Mouse (Mus musculus) kidney, embryonic 16.5 days (tissue): Measurements from ENCODE around the gene Egflam. TPM values are rescaled to one million over a fixed set of nuclear protein-coding genes. Genes with fewer than 3 reads are reported as not detected.

Source experiments
- ATAC-seq: fragments of 200-750 bp; cut with Nextera tagmentation; 2 replicates; pipeline ENCODE4 v1.8.0; 2017; ENCODE audit warnings: moderate TSS enrichment; ENCODE audit not compliant: low FRiP score, low TSS enrichment
- H3K27ac ChIP-seq: fragments of 300-500 bp; sonication (generic); 2 replicates; pipeline ENCODE4 v1.5.1; 2014; ENCODE audit warnings: low read length
- H3K27me3 ChIP-seq: fragments of 300-500 bp; sonication (generic); 2 replicates; pipeline ENCODE4 v1.6.1; 2014; ENCODE audit warnings: low read length, control low read depth, mixed read lengths; ENCODE audit not compliant: insufficient read depth
- H3K36me3 ChIP-seq: fragments of 300-500 bp; sonication (generic); 2 replicates; pipeline ENCODE4 v1.6.1; 2014; ENCODE audit warnings: low read length, control low read depth, mixed read lengths; ENCODE audit not compliant: insufficient read depth
- H3K4me1 ChIP-seq: fragments of 300-500 bp; sonication (generic); 2 replicates; pipeline ENCODE4 v1.6.1; 2014; ENCODE audit warnings: low read length, control low read depth, mixed read lengths; ENCODE audit not compliant: insufficient read depth
- H3K4me2 ChIP-seq: fragments of 300-500 bp; sonication (generic); replicated peaks from 2 replicates; pipeline ENCODE4 v1.6.1; 2014; ENCODE audit warnings: low read depth, low read length
- H3K4me3 ChIP-seq: fragments of 300-500 bp; sonication (generic); 2 replicates; pipeline ENCODE4 v1.5.1; 2014; ENCODE audit warnings: mild to moderate bottlenecking, low read length
- H3K9ac ChIP-seq: fragments of 300-500 bp; sonication (generic); replicated peaks from 2 replicates; pipeline ENCODE4 v1.6.1; 2014; ENCODE audit warnings: low read length
- H3K9me3 ChIP-seq: fragments of 300-500 bp; sonication (generic); 2 replicates; pipeline ENCODE4 v1.6.1; 2016; ENCODE audit warnings: low read length, control low read depth
- WGBS: fragments of 180-500 bp; shearing (Covaris S2); extraction: QIAGEN DNeasy Blood & Tissue Kit; methylation state at CpG from one replicate; pipeline ENCODE4 v1.1.7; 2014; 5-methylcytosine and 5-hydroxymethylcytosine counted together
- polyA plus RNA-seq: library from polyadenylated mRNA; unstranded; fragments of >200 nt; fragmentation: Nextera tagmentation; extraction: Ambion mirVana; gene quantifications from 2 replicates; pipeline ENCODE4 v1.2.1, GENCODE M21; 2015

Egflam gene
- polyA plus RNA-seq, 1 experiment from 2014 or later: 26.1 TPM

DNA sequence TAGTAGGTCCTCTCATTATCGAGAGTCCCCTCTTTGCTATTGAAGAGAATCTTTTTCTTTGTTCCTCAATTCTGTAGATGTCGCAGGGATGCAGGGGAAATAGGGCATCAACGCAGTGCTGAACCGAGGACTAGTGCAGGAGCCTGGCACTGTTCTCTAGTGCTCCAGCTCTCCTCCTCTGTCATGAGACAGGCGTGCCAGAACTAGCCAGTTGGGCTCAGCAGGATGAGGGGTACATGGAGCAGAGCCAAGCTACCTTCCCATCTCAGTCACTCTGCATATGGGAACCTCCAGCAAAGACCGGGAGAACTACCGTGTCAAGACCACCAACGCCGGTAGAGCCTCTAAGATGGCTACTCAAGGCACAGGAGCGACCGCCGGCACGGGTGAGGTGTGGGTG is 193.3 kb downstream of the Egflam start:
- Histone ChIP-seq H3K27me3 (no peaks in the 10 kb centered on the region), H3K9ac (no peak overlapping the region), H3K4me2 (no peak overlapping the region), H3K4me3 (no peak overlapping the region), H3K4me1 (peaks cover 24% of the 10 kb centered on the region), H3K27ac (no peak overlapping the region), H3K36me3 (no peaks in the 10 kb centered on the region), H3K9me3 (no peaks in the 10 kb centered on the region)
- 75% methylated on average over 13 of the region's 13 CpGs for WGBS
- ATAC-seq: no peak

- Histone ChIP-seq H3K4me3 (no peak overlapping the region), H3K4me1 (peaks cover 26% of the 10 kb centered on the region), H3K9me3 (no peaks in the 10 kb centered on the region), H3K36me3 (no peaks in the 10 kb centered on the region), H3K9ac (no peak overlapping the region), H3K4me2 (no peak overlapping the region), H3K27ac (peak overlapping the region; percentile 84), H3K27me3 (no peaks in the 10 kb centered on the region)
- 33% methylated on average over 8 of the region's 9 CpGs for WGBS
- ATAC-seq: peak; percentile 67
Measured at GRCm38 (mm10) chr15:7203606-7204330, 194.4 kb downstream of the Egflam start.

DNA sequence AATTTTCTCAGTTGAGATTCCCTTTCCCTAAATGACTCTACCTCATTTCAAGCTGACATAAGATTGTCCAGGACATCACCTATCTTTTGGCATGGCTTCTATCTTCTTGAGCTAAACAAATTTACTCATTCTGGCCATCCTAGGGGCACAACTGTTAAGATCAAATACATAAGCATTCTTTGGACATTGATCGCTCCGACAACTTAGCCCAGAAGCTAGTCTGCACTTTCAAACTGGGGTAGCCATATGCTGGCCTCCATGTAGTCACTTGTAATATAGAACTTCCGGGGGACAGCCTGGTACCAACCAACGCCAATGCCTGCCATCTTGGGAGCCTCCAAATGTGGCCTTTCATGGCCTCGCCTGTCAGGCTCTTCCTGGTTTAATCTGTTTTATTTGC is 195.2 kb downstream of the Egflam start:
- Histone ChIP-seq H3K4me3 (no peak overlapping the region), H3K4me2 (no peak overlapping the region), H3K27ac (no peak overlapping the region; the same call in 1 of the 2 replicates), H3K4me1 (peaks cover 27% of the 10 kb centered on the region), H3K36me3 (no peaks in the 10 kb centered on the region), H3K9me3 (no peaks in the 10 kb centered on the region), H3K27me3 (no peaks in the 10 kb centered on the region), H3K9ac (no peak overlapping the region)
- 93% methylated on average over 5 of the region's 5 CpGs for WGBS
- ATAC-seq: no peak

DNA sequence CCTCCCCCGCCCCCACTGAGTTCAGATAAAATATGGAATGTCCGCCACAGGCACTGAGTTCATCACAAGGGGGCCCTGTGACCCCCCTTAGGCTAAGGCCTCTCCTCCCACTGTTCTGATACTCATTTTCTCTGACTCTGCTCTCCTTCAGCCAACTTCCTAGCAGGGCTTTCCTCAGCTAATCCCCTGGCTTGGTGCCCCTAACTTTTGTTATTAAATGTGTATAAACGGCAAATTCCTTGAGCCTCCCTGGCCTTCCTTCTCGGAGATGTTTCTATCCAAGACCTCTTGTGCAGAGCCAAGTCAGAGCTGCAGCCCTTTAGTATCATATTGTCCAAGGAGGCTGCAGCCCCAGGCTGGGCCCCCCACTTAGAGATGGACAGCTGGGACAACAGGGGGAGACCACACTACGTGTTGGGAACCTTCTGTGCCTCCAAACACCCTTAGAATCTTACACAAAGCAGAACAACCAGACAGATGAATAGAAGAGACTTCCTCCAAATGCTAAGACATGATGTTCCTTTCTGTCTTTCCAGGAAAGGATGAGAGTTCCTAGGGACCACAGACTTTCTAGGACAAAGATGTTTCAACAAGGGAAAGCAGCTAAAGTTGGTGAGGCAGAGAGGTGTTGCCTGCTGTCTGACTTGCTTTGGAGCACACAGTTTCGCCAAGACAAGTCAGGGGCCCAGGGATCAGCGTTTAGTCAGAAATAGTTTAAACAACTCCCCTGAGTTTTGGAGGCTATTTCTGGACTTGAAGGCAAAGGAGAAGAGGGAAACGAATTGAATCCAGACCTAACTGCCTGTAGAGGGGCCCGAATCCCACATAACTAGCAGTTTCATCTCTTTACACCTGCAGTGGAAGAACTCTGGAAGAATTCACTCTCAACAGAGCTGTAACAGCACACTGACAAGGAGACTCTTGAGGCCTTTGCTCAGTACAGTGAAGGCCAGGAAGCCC is 196.5 kb downstream of the Egflam start:
- no peak overlapping the region for H3K4me2 ChIP-seq
- no peaks in the 10 kb centered on the region for H3K27me3 ChIP-seq
- no peak for ATAC-seq
- 53% methylated on average over 9 of the region's 9 CpGs for WGBS
- H3K4me3 ChIP-seq: no peak overlapping the region
- H3K4me1 ChIP-seq: peaks cover 27% of the 10 kb centered on the region
- H3K27ac ChIP-seq: peak overlapping the region; percentile 30; the same call in 1 of the 2 replicates
- H3K36me3 ChIP-seq: no peaks in the 10 kb centered on the region
- no peak overlapping the region for H3K9ac ChIP-seq
- no peaks in the 10 kb centered on the region for H3K9me3 ChIP-seq

- H3K27ac ChIP-seq: no peak overlapping the region
- ATAC-seq: no peak
Measured at GRCm38 (mm10) chr15:7200286-7200685, 197.9 kb downstream of the Egflam start.

DNA sequence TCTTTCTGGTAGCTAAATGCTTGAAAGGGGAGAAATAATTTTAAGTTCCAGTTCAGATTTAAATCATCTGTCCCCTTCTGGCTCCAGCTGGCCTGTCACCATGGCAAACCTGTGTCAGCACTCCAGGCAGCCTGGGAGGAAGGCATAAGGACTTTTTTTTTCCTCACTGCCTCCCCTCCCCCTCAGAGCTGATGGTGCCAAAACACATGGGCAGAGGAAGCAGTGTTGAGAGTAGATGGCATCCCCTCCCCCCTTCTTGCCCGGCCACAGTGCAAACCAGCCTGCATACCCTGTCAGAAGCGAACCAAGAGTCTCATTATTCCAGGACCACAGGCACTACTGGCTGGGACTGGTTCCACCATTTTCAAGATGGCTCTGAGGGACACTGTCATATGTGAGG is 199.4 kb downstream of the Egflam start:
- 43% methylated on average over 2 of the region's 2 CpGs for WGBS
- Histone ChIP-seq H3K36me3 (no peaks in the 10 kb centered on the region), H3K4me2 (no peak overlapping the region), H3K4me3 (no peak overlapping the region), H3K4me1 (peaks cover 12% of the 10 kb centered on the region; the same call in 1 of the 2 replicates), H3K27me3 (no peaks in the 10 kb centered on the region), H3K9ac (no peak overlapping the region), H3K9me3 (no peaks in the 10 kb centered on the region), H3K27ac (no peak overlapping the region)
- ATAC-seq: 0 out of 2 replicates have a peak, but pooled peaks have one; percentile 39

More at GRCm38 (mm10) chr15:7200286-7200685, 197.9 kb downstream of the Egflam start:
- Histone ChIP-seq H3K36me3 (no peaks in the 10 kb centered on the region), H3K27me3 (no peaks in the 10 kb centered on the region), H3K4me2 (no peak overlapping the region), H3K9ac (no peak overlapping the region), H3K9me3 (no peaks in the 10 kb centered on the region), H3K4me3 (no peak overlapping the region), H3K4me1 (peaks cover 20% of the 10 kb centered on the region)
- WGBS: 56% methylated on average over 6 of the region's 6 CpGs

GRCm38 (mm10) chr15:7197652-7198445 is 200.3 kb downstream of the Egflam start:
- H3K27ac ChIP-seq: no peak overlapping the region
- no peak overlapping the region for H3K9ac ChIP-seq
- H3K4me2 ChIP-seq: no peak overlapping the region
- H3K4me1 ChIP-seq: 0 out of 2 replicates have a peak, but pooled peaks cover 5% of the 10 kb centered on the region
- no peak overlapping the region for H3K4me3 ChIP-seq
- no peak for ATAC-seq
- WGBS: 69% methylated on average over 3 of the region's 3 CpGs
- H3K27me3 ChIP-seq: no peaks in the 10 kb centered on the region
- H3K9me3 ChIP-seq: no peaks in the 10 kb centered on the region
- no peaks in the 10 kb centered on the region for H3K36me3 ChIP-seq

GRCm38 (mm10) chr15:7194748-7195221 is 203.4 kb downstream of the Egflam start:
- Histone ChIP-seq H3K36me3 (peaks cover 14% of the 10 kb centered on the region), H3K4me3 (no peak overlapping the region), H3K4me1 (0 out of 2 replicates have a peak, but pooled peaks cover 3% of the 10 kb centered on the region), H3K27me3 (no peaks in the 10 kb centered on the region), H3K27ac (no peak overlapping the region), H3K9me3 (no peaks in the 10 kb centered on the region), H3K4me2 (no peak overlapping the region), H3K9ac (no peak overlapping the region)
- ATAC-seq: no peak
- WGBS: 76% methylated on average over 6 of the region's 6 CpGs

GRCm38 (mm10) chr15:7194147-7194720 is 204.0 kb downstream of the Egflam start:
- 0 out of 2 replicates have a peak, but pooled peaks cover 3% of the 10 kb centered on the region for H3K4me1 ChIP-seq
- peaks cover 19% of the 10 kb centered on the region for H3K36me3 ChIP-seq
- no peak overlapping the region for H3K4me3 ChIP-seq
- H3K9ac ChIP-seq: no peak overlapping the region
- WGBS: 44% methylated on average over 13 of the region's 13 CpGs
- no peak for ATAC-seq
- no peak overlapping the region for H3K27ac ChIP-seq
- H3K9me3 ChIP-seq: no peaks in the 10 kb centered on the region
- H3K27me3 ChIP-seq: no peaks in the 10 kb centered on the region
- H3K4me2 ChIP-seq: no peak overlapping the region
